Mouse (Mus musculus): ENCODE data around the gene Camk1d.

Gene Camk1d

DNA sequence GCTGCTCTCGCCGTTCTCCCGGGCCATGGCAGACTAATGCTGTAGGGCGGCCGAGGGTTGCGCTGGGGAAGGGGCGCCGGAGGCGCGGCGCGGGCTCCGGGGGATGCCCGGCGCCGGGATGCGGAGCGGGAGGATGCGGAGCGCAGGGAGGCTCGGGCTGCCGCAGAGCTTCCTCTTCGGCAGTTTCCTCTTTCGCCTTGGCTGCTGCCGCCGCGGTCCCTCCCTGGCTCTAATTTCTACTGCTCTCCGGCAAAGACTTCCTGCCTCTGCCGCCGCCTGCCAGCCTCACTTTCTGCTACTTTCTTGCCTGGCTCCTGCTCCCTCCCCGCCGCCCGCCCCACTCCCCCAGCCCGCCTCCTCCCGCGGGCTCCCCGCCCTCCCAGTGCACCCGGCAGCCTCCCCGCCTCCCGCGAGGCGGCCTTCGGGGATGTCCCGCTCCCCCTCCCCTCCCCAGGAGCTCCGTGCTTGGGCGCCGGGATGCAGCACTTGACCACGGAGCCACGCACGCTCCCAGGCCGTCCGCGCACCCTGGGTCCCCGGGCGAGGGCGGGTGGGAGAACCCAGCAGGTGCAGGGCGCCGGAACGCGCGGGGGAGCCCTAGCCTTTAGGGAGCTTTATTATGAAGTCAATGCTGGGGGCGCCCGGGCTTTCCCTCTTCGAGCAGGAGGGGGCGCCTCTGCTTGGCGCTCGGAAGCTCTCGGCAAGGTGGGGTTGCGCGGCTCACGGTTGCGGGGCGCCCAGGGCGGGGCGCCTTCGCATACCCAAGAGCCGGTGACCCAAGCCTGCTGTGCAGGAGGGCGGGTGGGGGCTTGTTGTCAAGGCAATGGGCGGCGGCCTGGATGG, at the start of gene Camk1d:
Gene Camk1d (minus strand): TSS at position 305 of the 843 bp plus-strand sequence.
- peak; percentile 67 for ATAC-seq (ENCODE audit: insufficient number of reproducible peaks, low FRiP score, low TSS enrichment)

DNA sequence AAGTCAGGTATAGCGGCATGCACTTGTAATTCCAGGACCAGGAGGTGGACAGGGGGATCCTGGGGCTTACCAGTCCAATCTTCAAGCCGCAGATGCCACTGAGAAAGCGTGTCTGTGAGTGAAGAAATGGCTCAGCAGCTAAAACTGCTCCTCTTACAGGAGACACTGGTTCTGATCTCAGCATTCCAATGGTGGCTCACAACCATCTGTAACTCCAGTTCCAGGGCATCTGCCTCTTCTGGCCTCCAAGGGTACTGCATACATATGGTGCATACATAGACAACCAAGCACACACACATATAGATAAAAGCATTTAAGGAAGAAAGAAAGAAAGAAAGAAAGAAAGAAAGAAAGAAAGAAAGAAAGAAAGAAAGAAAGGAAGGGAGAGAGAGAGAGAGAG, 47.7 kb upstream of the Camk1d start:
- no peak for ATAC-seq (ENCODE audit: insufficient number of reproducible peaks, low FRiP score, low TSS enrichment)

DNA sequence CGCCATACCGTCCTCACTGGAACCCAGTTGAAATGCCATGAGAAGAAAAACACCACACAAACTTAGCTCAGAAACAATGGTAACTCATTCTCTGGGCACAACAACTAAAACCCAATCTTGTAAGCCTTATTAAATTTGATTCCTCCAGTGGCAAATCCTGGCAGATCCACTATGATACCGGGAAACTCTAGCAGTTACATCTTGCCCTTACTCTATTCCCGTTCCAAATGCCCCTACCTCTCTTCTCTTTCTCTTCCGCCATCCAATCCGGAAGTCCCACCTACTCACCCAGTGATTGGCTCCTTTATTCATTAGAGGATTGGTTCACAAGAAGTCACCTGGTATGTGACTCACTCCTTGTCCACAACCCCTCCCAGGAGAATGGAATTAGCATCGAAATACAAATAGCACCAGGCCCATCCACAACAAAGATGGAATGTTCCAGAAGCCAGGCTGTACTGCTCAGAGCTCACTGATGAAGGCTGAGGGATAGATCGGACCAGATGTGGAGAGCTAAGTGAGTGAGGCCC, 46.2 kb upstream of the Camk1d start:
- no peak for ATAC-seq (ENCODE audit: insufficient number of reproducible peaks, low FRiP score, low TSS enrichment)

DNA sequence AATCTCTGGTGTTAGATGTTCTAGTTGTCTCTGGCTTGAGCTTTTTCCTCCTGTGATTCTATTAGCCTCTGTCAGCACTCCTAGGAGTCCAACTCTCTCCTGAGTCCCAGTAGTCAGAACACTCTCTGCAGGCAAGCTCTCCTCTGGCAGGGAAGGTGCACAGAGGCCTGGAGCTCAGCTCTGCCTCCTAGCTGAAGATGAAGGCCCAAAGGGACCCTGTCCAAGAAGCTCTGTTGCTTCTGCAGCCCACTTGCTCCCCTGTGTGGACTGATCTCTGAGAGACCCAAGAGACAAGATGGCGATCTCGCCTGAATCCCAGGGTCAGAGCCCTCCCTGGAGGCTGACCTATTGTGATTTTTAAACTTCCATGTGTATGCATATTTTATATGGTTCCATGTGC, 44.3 kb upstream of the Camk1d start:
- ATAC-seq (ENCODE audit: insufficient number of reproducible peaks, low FRiP score, low TSS enrichment) = no peak

DNA sequence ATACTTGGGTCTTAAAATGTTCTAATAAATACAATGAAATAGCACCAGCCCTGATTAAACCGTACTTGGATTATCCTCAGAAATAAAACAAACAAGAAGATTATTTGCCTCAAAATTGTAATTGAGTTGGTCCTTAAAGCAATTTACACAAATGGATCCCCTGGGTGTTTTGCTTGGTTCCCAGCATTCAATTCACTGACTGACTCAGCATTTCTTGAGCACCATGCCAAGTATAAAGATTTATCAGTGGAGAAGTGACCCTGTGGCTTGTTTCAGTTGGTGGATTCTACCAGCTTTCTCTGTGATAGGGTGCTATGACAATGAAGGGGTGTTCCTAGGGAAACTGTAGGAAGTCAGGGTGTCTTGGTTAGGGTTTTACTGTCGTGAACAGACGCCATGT, 36.6 kb upstream of the Camk1d start:
- ATAC-seq (ENCODE audit: insufficient number of reproducible peaks, low FRiP score, low TSS enrichment) = no peak

DNA sequence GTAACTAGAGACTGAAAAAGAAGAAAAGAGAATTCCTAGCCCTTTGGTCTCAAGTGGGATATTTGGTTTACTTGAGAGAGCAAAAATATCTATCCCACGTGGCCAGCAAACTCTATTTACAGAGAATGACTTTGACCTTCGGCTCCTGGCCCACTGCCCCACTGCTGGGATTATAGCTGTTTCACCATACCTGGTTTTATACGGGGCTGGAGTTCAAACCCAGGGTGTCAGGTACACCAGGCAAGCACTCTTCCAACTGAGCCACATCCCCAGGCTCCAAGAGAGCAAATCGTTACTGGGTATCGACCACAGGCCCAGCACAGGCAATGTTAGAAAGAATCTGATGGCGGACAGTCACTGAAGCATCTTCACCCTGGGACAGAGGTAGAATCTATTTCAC, 34.9 kb upstream of the Camk1d start:
- ATAC-seq (ENCODE audit: insufficient number of reproducible peaks, low FRiP score, low TSS enrichment) = no peak

DNA sequence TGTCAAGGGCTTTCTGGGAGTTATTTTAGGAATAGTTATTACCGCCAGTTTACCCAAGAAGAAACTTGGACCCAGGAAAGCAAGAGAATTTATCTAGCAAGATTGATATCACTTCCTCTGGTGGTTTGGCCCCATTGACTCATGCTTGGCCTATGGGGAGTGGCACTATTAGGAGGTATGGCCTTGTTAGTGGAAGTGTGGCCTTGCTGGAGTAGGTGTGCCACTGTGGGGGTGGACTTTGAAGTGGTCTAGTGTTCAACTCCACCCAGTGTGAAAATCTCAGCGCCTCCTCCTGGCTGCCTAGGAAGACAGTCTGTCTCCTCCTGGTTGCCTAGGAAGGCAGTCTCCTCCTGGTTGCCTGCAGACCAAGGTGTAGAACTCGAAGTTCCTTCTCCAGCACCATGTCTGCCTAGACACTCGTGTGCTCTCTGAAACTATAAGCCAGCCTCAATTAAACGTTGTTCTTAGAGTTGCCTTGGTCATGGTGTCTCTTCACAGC, 33.3 kb upstream of the Camk1d start:
- ATAC-seq (ENCODE audit: insufficient number of reproducible peaks, low FRiP score, low TSS enrichment) = no peak

DNA sequence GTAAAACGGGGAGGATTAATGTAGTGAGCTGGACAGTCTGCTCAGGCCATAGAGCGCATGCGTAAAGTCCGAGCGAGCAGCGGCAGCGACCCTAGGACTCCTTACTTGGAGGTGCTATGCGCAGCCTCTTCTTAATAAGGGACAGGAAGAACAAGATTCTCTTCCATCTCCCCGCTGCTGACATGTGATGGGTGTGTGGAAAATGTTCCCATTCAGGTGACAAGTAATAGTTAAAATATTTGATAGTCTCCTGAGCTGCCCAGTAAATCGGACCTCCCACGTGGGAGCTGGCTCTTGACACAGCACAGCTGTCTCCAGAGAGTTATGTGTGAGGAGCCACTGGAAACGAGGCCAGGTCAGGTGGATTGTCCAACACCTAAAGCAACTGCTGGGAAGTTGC, 32.2 kb upstream of the Camk1d start:
- no peak for ATAC-seq (ENCODE audit: insufficient number of reproducible peaks, low FRiP score, low TSS enrichment)

DNA sequence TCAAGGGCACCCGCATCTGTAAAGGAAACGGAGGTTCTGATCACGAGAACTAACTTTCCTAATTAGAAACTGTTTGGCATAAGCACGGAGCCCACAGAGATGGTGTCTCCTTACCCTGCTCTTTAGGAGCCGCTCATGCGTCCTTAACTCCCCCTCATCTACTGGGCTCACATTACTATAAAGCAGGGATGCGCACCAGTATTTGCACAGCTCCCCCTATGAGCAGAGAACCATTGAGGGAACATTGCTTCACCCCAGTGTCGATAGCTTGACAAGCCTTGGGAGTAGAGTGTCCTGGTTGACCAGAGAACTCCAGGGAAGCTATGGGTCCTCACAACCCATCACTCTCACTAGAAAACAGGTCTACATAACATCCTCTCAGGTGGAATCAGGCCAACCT, 29.6 kb upstream of the Camk1d start:
- ATAC-seq (ENCODE audit: insufficient number of reproducible peaks, low FRiP score, low TSS enrichment) = no peak

DNA sequence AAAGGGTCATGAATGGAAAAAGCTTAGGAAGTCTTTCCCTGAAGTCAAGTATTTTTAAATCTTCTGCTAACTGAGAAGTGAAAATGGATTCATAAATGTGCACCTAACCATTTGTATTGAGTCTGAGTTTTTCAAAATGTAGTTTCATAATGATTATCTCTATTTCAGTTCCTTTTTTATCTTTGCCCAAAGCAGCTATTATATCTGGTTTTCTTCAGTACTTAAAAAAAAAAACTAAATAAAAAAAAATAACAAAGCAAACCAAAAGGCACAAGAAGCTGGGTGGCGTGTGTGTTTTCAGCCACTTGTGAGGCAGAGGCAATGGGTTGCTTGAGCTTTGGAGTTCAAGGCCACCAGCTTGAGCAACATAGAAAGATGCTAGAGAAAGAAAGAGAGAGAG, 26.6 kb upstream of the Camk1d start:
- ATAC-seq (ENCODE audit: insufficient number of reproducible peaks, low FRiP score, low TSS enrichment) = no peak

DNA sequence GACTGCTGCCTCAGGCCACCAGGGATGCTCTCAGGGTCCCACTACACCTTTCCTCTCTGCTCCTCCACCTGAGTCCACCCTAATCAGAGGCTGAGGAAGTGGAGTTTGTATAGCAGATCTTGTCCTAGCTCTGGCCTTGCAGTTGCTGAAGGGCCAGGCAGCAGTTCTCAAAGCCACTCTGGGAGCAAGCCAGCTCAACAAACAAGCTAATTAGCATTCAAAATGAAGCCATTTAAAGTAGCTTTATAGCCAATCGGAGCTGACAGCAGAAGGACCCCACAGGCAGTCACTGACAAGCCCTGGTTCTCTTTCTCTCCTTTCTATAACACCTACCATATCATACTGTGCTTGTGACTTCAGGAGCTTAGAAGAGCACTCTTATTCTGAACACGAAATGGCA, 21.6 kb upstream of the Camk1d start:
- ATAC-seq (ENCODE audit: insufficient number of reproducible peaks, low FRiP score, low TSS enrichment) = no peak

DNA sequence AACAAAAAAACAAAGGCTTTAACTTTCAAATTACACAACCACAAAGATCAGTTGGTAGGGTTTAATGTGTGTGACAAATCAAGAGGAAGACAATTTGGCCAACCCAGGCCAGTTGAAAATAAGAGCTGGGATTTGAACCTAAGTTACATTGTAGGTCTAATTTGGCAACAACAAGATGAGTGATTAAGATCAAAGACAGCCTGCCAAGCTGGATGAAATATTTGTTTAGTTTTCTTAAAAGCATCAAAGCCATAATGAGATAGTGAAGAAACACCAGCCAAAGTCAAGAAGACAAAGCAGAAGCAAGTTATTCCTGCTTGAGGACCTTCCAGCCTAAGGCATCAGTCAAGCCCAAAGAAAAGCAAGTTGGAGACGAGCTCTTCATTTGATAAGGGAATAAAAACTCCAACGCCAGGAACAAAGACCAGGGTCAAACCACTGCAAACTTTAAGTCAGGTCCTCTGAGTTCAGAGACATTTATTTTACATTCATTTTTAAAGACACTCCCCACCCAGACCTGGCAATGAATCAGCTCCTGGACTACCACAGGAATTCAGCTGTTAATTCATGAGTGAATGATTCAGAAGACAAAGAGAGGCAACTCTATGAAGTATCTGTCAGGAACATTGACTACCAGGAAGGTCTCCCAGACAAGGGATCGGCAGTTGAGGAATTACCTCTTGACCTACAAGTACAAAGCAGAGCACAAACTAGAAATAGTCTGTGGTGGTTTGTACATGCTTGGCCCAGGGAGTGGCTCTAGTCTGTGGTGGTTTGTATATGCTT, 19.2 kb upstream of the Camk1d start:
- no peak for ATAC-seq (ENCODE audit: insufficient number of reproducible peaks, low FRiP score, low TSS enrichment)

DNA sequence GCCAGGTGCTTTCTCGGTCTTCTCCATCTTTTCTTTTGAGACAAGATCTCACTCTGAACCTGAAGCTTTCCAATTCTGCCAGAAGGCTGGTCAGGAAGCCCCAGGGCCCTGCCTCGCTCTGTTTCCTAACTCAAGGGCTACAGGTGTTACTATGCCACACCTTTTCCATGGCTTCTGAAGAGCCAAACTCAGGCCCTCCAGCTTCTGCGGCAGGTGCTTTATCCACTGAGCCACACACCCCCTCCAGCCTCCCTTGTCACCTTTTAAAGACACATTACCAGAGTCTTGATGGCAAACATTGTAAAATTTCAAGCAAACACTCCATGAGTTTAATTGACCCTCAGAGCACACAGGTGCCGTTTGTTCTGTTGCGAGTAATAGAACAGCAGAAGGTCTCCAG, 17.7 kb upstream of the Camk1d start:
- no peak for ATAC-seq (ENCODE audit: insufficient number of reproducible peaks, low FRiP score, low TSS enrichment)

DNA sequence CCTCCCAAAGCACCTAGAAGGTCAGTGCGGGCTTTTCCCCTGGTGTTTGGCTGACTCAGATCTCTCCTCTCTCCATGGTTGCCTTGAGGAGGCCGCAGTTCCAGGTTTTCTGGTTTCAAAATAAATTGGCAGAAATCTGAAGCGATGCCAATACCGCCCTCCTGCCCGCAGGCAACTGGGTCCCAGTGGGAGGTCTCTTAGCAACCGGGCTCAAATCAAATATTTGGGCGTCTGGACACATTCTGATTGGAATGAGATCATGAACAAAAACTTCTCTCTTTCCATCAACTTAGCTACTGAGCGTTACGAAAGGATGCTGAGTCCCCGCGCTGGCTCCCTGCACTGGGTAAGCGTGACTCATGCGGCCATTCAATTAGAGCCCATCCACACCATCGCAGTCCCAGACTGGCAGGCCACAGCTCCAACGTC, 16.1 kb upstream of the Camk1d start:
- ATAC-seq (ENCODE audit: insufficient number of reproducible peaks, low FRiP score, low TSS enrichment) = no peak

DNA sequence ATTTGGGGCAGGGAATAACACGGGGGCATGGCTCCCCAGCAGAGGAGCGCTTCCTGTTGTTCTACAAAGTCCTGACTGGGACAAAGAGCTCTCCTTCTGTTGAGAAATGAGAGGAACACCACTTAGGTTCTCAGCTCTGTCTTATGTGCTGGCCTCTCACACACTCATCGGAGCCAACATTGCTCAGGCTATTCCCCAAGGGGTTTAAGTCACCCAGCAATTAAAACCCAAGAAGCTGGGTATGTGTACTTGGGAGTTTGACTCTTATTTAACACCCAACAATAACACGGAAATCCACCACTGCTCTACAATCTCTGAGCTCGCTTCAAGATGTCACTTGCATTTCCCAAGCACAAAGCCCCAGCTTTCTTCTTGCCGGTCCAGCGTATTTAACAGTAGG, 15.6 kb upstream of the Camk1d start:
- ATAC-seq (ENCODE audit: insufficient number of reproducible peaks, low FRiP score, low TSS enrichment) = no peak

DNA sequence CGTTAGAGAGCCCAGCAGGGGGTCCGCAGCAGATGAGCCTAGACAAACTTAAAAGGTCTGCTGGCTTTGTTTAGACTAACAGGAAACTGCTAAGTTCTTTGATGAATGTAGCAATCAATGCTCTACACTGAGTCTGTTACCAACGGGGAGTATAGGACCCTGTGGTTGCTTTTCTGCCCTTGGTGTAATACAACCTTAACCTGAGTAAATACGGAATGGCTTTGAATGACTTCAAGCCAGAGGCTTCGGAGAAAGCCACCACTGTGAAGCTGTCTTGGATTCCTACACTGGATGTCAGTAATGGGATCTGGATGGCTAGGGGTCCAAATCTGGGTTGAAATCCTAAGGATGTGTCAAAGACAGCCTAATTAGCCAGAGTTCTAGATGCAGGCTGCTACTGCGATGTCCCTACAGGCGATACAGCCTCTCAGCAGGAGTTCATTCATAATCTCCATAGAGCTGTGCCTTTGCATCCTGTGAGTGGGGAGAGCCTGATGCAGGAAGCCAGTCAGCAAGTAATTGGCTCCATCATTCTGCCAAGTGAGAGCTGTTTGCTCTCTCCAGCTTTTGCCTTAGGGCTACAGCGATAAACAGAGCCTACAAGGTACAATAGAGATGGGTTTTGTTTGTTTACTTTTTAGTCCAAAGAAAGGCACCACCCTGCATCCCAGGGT, 10.8 kb upstream of the Camk1d start:
- ATAC-seq (ENCODE audit: insufficient number of reproducible peaks, low FRiP score, low TSS enrichment) = peak; percentile 64; the same call in 1 of the 2 replicates

DNA sequence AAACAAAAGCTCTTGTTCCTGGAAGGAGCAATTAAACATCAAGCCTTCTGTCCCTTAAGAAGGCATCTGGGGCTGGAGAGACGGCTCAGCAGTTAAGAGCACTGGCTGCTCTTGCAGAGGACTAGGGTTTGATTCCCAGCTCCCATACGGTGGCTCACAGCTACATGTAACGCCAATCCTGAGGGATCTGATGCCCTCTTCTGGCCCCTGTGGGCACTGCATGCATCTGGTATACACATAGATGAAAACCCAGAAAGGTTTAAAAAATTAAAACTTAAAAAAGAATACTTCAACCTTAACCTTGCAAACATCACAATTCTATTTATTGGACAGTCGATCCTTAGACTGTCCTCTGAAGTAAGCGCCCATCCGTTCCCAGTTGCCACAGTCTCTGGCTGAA, 3.4 kb upstream of the Camk1d start:
- ATAC-seq (ENCODE audit: insufficient number of reproducible peaks, low FRiP score, low TSS enrichment) = no peak

DNA sequence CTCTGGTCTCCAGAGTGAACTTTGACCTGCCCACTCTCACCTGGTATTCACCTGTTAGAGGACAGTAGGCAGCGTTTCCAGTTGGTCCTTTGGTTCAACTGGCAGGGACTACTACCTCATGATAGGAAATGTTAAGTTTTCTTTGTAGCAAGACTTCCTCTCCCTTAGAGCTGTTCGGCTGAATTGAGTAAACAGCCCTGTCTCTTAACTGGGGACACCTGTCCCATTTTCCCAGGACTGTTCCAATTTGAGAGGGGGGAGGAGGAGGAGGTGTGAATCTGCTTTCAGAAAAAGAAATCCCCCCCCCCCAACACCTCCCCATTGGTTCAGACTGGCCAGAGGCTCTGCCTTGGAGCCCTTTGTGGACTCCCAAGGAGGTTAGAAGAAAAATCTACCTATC, 1.2 kb upstream of the Camk1d start:
- ATAC-seq (ENCODE audit: insufficient number of reproducible peaks, low FRiP score, low TSS enrichment) = no peak

DNA sequence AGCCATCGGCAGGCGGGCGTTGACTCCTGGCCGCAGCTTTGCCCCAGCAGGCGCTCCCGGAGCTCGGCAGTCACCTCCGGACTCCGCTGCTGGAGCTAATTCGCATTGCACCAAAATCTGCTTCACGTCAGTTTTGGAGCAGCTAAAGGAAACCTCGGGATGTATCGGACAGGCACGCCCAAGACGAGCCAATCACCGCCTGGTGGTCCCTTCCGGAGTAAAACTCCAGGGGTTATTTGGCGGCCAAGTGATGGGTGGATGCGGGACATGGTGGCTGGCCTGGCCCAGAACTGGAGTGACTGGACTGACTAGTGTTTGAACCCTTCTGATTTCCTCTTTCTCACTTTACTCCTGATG, 717 bp upstream of the Camk1d start:
- peak; percentile 2; the same call in 1 of the 2 replicates for ATAC-seq (ENCODE audit: insufficient number of reproducible peaks, low FRiP score, low TSS enrichment)

DNA sequence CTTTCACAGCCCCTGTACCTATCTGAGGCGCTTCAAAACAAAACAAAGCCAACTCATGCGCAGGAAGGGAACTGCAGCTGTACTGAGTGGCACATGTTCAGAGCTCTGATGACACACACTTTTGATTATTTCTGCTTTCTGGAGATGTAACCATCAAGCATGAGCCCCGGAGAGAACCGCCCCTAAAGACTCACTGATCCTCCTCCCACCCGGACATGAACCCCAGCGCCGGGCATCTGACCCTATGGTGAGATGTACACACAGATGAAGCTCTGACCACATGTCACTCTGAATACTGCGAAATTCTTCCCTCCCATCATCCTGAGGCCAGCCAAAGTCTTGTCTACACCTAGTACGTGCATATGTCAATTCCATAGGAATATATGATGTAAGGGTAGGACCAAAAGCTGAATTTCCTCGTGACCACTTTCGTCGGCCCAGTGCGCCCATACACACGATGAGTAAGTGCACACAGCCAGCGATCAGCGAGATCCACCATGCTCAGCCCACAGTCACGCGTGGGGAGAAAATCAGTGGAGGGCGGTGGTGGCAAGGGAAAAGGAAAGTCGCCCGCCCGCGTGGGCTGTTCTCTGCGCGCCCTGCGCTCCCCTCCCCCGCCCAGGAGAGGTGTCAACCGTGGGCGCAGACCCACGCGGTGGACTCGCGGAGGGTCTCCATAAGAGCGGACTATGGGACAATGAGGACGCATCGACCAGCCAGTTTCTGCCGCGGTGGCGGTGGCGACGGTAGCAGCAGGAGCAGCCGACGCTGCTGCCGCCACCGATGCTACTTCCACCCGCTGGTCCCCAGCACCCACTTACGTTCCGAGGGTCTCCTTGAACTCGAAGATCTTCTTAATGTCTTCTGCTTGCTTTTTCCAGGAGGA, 747 bp downstream of the Camk1d start:
- peak; percentile 20; the same call in 1 of the 2 replicates for ATAC-seq (ENCODE audit: insufficient number of reproducible peaks, low FRiP score, low TSS enrichment)

All from cerebellum, adult (tissue).